Mouse (Mus musculus) embryonic fibroblast, embryonic 13.5 days (primary cell): Measurements from ENCODE around the gene Gm12185. TPM values are rescaled to one million over a fixed set of nuclear protein-coding genes. Genes with fewer than 3 reads are reported as not detected.
"Not testable (repeated sequence)": the region's sequence is repeated elsewhere in the genome, so short reads cannot be mapped to it uniquely, and the experiment has no call there.

Experiments
- H3K27ac ChIP-seq: 2 replicates; pipeline ENCODE4 v1.5.1; 2012; ENCODE audit warnings: low read length, control low read depth, inconsistent platforms; ENCODE audit not compliant: insufficient read depth
- H3K4me1 ChIP-seq: 2 replicates; pipeline ENCODE4 v1.6.1; 2011; ENCODE audit warnings: low read length; ENCODE audit not compliant: control insufficient read depth, insufficient read depth
- H3K4me3 ChIP-seq: 2 replicates; pipeline ENCODE4 v1.5.1; 2011; ENCODE audit warnings: mild to moderate bottlenecking, control low read depth, low read length; ENCODE audit not compliant: insufficient read depth
- polyA plus RNA-seq: library from polyadenylated mRNA; stranded (reverse); fragments of >200 nt; gene quantifications from 2 replicates; pipeline ENCODE4 v1.2.4, GENCODE M21; 2011; ENCODE audit warnings: low read depth; ENCODE audit not compliant: missing spikeins, insufficient read length

Gm12185 gene
- 0.25 and 0.55 TPM in 2 replicates for polyA plus RNA-seq

- not testable (repeated sequence) for H3K27ac ChIP-seq, H3K4me1 ChIP-seq, H3K4me3 ChIP-seq
These were observed at the start of gene Gm12185 for GRCm38 (mm10) chr11:48991740-48992520. Gene Gm12185 (minus strand): TSS chr11:48992226.

GRCm38 (mm10) chr11:49012074-49012473 is 20.0 kb upstream of the Gm12185 start:
- not testable (repeated sequence) for H3K27ac ChIP-seq, H3K4me3 ChIP-seq, H3K4me1 ChIP-seq

GRCm38 (mm10) chr11:49006785-49007184 is 14.8 kb upstream of the Gm12185 start:
- H3K4me3 ChIP-seq, H3K4me1 ChIP-seq, H3K27ac ChIP-seq: not testable (repeated sequence)

- H3K27ac ChIP-seq, H3K4me1 ChIP-seq, H3K4me3 ChIP-seq: not testable (repeated sequence)
These were observed 14.3 kb upstream of the Gm12185 start for GRCm38 (mm10) chr11:49006317-49006716.

- H3K4me1 ChIP-seq, H3K4me3 ChIP-seq, H3K27ac ChIP-seq: not testable (repeated sequence)
These were observed 8.4 kb upstream of the Gm12185 start for GRCm38 (mm10) chr11:49000411-49000810.

GRCm38 (mm10) chr11:48994018-48994417 is 2.0 kb upstream of the Gm12185 start, which contains the start of gene Tgtp1:
Gene Tgtp1 (minus strand): TSS chr11:48994172.
- not testable (repeated sequence) for H3K4me3 ChIP-seq, H3K4me1 ChIP-seq

GRCm38 (mm10) chr11:48993296-48993695 is 1.3 kb upstream of the Gm12185 start:
- H3K27ac ChIP-seq: not testable (repeated sequence)

More at GRCm38 (mm10) chr11:48994018-48994417, 2.0 kb upstream of the Gm12185 start, which contains the start of gene Tgtp1:
- not testable (repeated sequence) for H3K27ac ChIP-seq

GRCm38 (mm10) chr11:48989981-48990380 is 2.0 kb downstream of the Gm12185 start:
- H3K4me3 ChIP-seq, H3K27ac ChIP-seq: not testable (repeated sequence)

More at GRCm38 (mm10) chr11:48993296-48993695, 1.3 kb upstream of the Gm12185 start:
- H3K4me3 ChIP-seq, H3K4me1 ChIP-seq: not testable (repeated sequence)

GRCm38 (mm10) chr11:48988219-48988618 is 3.8 kb downstream of the Gm12185 start:
- H3K4me3 ChIP-seq, H3K27ac ChIP-seq, H3K4me1 ChIP-seq: not testable (repeated sequence)

More at GRCm38 (mm10) chr11:48989981-48990380, 2.0 kb downstream of the Gm12185 start:
- not testable (repeated sequence) for H3K4me1 ChIP-seq

GRCm38 (mm10) chr11:48982848-48983247 is 9.2 kb downstream of the Gm12185 start:
- H3K4me1 ChIP-seq, H3K27ac ChIP-seq, H3K4me3 ChIP-seq: not testable (repeated sequence)

GRCm38 (mm10) chr11:48980052-48980451 is 12.0 kb downstream of the Gm12185 start:
- not testable (repeated sequence) for H3K27ac ChIP-seq, H3K4me3 ChIP-seq, H3K4me1 ChIP-seq

- not testable (repeated sequence) for H3K27ac ChIP-seq, H3K4me1 ChIP-seq, H3K4me3 ChIP-seq
These were observed 12.8 kb downstream of the Gm12185 start, which contains the start of gene 9930111J21Rik1 for GRCm38 (mm10) chr11:48979251-48979650. Gene 9930111J21Rik1 (minus strand): TSS chr11:48979398.

GRCm38 (mm10) chr11:48978240-48978939 is 13.6 kb downstream of the Gm12185 start, which contains the start of gene Olfr56:
Gene Olfr56 (plus strand): TSS chr11:48978889.
- H3K27ac ChIP-seq, H3K4me3 ChIP-seq, H3K4me1 ChIP-seq: not testable (repeated sequence)

- not testable (repeated sequence) for H3K4me1 ChIP-seq, H3K4me3 ChIP-seq
These were observed 17.3 kb downstream of the Gm12185 start for GRCm38 (mm10) chr11:48974686-48975085.

GRCm38 (mm10) chr11:48946090-48946489 is 45.9 kb downstream of the Gm12185 start, which contains the start of gene Psme2b:
Gene Psme2b (minus strand): TSS chr11:48946190.
- not testable (repeated sequence) for H3K27ac ChIP-seq, H3K4me1 ChIP-seq, H3K4me3 ChIP-seq

More at GRCm38 (mm10) chr11:48974686-48975085, 17.3 kb downstream of the Gm12185 start:
- not testable (repeated sequence) for H3K27ac ChIP-seq
